Mouse (Mus musculus) thymus, adult 2 months (tissue): Measurements from ENCODE around the gene Nelfe.
A peak's percentile ranks its signal among the peaks of the same experiment; 100 is the strongest.
"Not testable (repeated sequence)": the region's sequence is repeated elsewhere in the genome, so short reads cannot be mapped to it uniquely, and the experiment has no call there.

Experiments used
- CTCF ChIP-seq: fragments of 200-500 bp; IDR thresholded peaks from 2 replicates; pipeline ENCODE4 v1.5.1; 2012; ENCODE audit warnings: mild to moderate bottlenecking, control low read depth, low read length, moderate library complexity, borderline replicate concordance; ENCODE audit not compliant: control insufficient read depth, poor library complexity, insufficient read depth; ENCODE audit errors: extremely low read depth
- POLR2A ChIP-seq: fragments of 200-500 bp; IDR thresholded peaks from 2 replicates; pipeline ENCODE4 v1.6.1; 2012; ENCODE audit warnings: mild to moderate bottlenecking, low read length, control low read depth, moderate library complexity; ENCODE audit not compliant: control insufficient read depth, poor library complexity, insufficient read depth; ENCODE audit errors: extremely low read depth

DNA sequence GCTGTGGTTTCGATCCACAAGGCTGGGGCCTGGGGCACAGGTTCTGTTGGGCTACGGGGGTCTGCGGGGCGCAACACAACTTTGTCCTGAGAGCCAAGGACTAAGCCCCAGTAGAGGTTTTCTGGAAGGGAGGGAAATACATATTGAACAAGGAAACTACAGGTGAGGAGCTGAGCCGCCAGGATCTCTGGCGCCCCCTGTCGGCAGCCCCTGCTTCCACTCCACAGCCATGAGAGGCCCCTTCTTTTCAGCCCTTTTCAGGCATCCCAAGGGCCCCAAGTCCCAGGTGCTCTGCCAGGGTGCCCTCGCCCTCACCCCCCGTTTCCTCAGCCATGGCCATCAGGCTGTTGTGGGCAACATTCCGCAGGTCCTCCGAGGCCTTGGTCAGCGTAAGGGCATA lies 36.4 kb upstream of the Nelfe start:
- TF ChIP-seq CTCF, result peak; percentile 84
- not testable (repeated sequence) for TF ChIP-seq POLR2A
